ENCODE assay signal across 26 mouse cellular contexts in genomic region chr6:134130816-134131215, GRCm38 (mm10).
A peak's percentile ranks its signal among the peaks of the same experiment; 100 is the strongest.
DNase-seq lines count a peak whose midpoint lies in the region; ATAC-seq and TF ChIP-seq lines count a peak whose summit lies in the region.
"Had no signal": no experiment of that assay in that cellular context is flagged by ENCODE, and none has a peak within 500 bp of the region (broad histone marks: within the 10 kb centered on the region; RNA-seq: fewer than 3 reads in every experiment).

No protein-coding gene starts in this region.

- H3K27me3 ChIP-seq in neural tube, embryonic 15.5 days (replicated peaks): no peaks in the 10 kb centered on the region
- H3K27me3 ChIP-seq: forebrain, embryonic 15.5 days; limb, embryonic 12.5 days; neural tube, embryonic 13.5 days had no signal

- no peaks in the 10 kb centered on the region; the same call in 1 of the 2 replicates for H3K36me3 ChIP-seq in ES-E14 (ENCODE audit: control insufficient read depth, insufficient read depth, low read length, poor library complexity, severe bottlenecking)
- 0 out of 2 replicates have a peak, but pooled peaks cover 7% of the 10 kb centered on the region for H3K36me3 ChIP-seq in macrophage (ENCODE audit: inconsistent target)
- no peaks in the 10 kb centered on the region for H3K36me3 ChIP-seq in neural tube, embryonic 15.5 days
- H3K36me3 ChIP-seq: forebrain, embryonic 15.5 days had no signal

- no peak overlapping the region for H3K4me2 ChIP-seq in neural tube, embryonic 15.5 days
- H3K4me2 ChIP-seq: forebrain, embryonic 15.5 days; limb, embryonic 12.5 days; neural tube, embryonic 13.5 days had no signal

- intact Hi-C loops in gastrocnemius, adult 2 months (cut with DNase I): no loop called here

- TF ChIP-seq CTCF in gastrocnemius, adult 2 months (IDR thresholded peaks at IDR 0.05): no peak

- no peaks in the 10 kb centered on the region for H3K9me3 ChIP-seq in ES-E14 (ENCODE audit: control insufficient read depth, insufficient read depth, low read depth, low read length)
- no peaks in the 10 kb centered on the region for H3K9me3 ChIP-seq in neural tube, embryonic 15.5 days (replicated peaks)
- H3K9me3 ChIP-seq: forebrain, embryonic 15.5 days; limb, embryonic 12.5 days; neural tube, embryonic 13.5 days had no signal

- H3K79me2 ChIP-seq in macrophage (ENCODE audit: inconsistent target): peaks cover 96% of the 10 kb centered on the region

- H3K9ac ChIP-seq in ES-E14 (ENCODE audit: insufficient read depth, low read depth, low read length, poor library complexity, severe bottlenecking): no peak overlapping the region
- no peak overlapping the region for H3K9ac ChIP-seq in neural tube, embryonic 15.5 days (replicated peaks)
- H3K9ac ChIP-seq: forebrain, embryonic 15.5 days; limb, embryonic 12.5 days; neural tube, embryonic 13.5 days had no signal

- peak; percentile 66 for ATAC-seq in granulocyte monocyte progenitor cell, adult 5-6 weeks (replicated peaks; ENCODE audit: poor library complexity, severe bottlenecking)
- ATAC-seq in neural tube, embryonic 15.5 days (ENCODE audit: low FRiP score): no peak
- ATAC-seq: forebrain, embryonic 15.5 days; hindbrain, embryonic 16.5 days had no signal

- DNase-seq in ES-E14 (ENCODE audit: low read depth, low spot score) (no peak), MEL-GATA-1-ER (ENCODE audit: extremely low read depth, low read depth) (peak; percentile 37)
- no peak for DNase-seq in B cell, adult 2 months
- DNase-seq in retina, embryonic 14.5 days (ENCODE audit: low spot score): no peak
- no peak for DNase-seq in gastrocnemius, adult 2 months
- DNase-seq: adrenal gland, postnatal 14 days; cerebellum, postnatal 25 days; gastrocnemius, postnatal 10 days; heart, adult 2 months; heart, postnatal 14 days; kidney, adult 11 months; retina, postnatal 1 day; thymus, postnatal 4 days had no signal

- H3K27ac ChIP-seq in ES-E14 (ENCODE audit: insufficient read depth, low read depth, low read length, poor library complexity, severe bottlenecking) (no peak overlapping the region), macrophage (peak overlapping the region; percentile 24; the same call in 1 of the 2 replicates)
- no peak overlapping the region for H3K27ac ChIP-seq in neural tube, embryonic 15.5 days (replicated peaks)
- no peak overlapping the region for H3K27ac ChIP-seq in gastrocnemius, adult 2 months
- H3K27ac ChIP-seq: embryonic facial prominence, embryonic 10.5 days; forebrain, embryonic 15.5 days; heart, adult 2 months; kidney, postnatal 0 days; layer of hippocampus, adult 2 months; left cerebral cortex, adult 2 months; limb, embryonic 12.5 days; midbrain, embryonic 10.5 days; neural tube, embryonic 13.5 days had no signal

- no peaks in the 10 kb centered on the region for H3K4me1 ChIP-seq in ES-E14 (ENCODE audit: control insufficient read depth in 2 of 2, insufficient read depth in 2 of 2, low read length in 2 of 2, poor library complexity in 1 of 2)
- H3K4me1 ChIP-seq in neural tube, embryonic 15.5 days: peaks cover 14% of the 10 kb centered on the region
- H3K4me1 ChIP-seq: embryonic facial prominence, embryonic 10.5 days; midbrain, embryonic 10.5 days had no signal

- H3K4me3 ChIP-seq in ES-E14 (ENCODE audit: insufficient read depth in 1 of 2, low read depth in 1 of 2, low read length in 2 of 2, poor library complexity in 1 of 2, severe bottlenecking in 1 of 2) (no peak overlapping the region), macrophage (ENCODE audit: inconsistent target) (no peak overlapping the region)
- H3K4me3 ChIP-seq in neural tube, embryonic 15.5 days (replicated peaks): no peak overlapping the region
- no peak overlapping the region for H3K4me3 ChIP-seq in gastrocnemius, adult 2 months
- H3K4me3 ChIP-seq: embryonic facial prominence, embryonic 10.5 days; erythroblast, embryonic 14.5 days; forebrain, embryonic 15.5 days; heart, adult 2 months; layer of hippocampus, adult 2 months; left cerebral cortex, adult 2 months; limb, embryonic 12.5 days; midbrain, embryonic 10.5 days; neural tube, embryonic 13.5 days had no signal

- in situ Hi-C loops in ES-E14 (cut with MboI; ENCODE audit: low sequenced_read_pairs in 2 of 2, unreplicated experiment in 2 of 2): no loop called here

- WGBS in macrophage (ENCODE audit: missing documents): 25% methylated on average over 4 of the region's 5 CpGs
- 89% methylated on average over 5 of the region's 5 CpGs for WGBS in neural tube, embryonic 15.5 days

TF ChIP-seq in ES-E14, 5 proteins besides CTCF, POLR2A, EP300 and RAD21:
- TF ChIP-seq HCFC1 (IDR thresholded peaks at IDR 0.05; ENCODE audit: borderline replicate concordance, insufficient read depth, low read length) (no peak), ZC3H11A (IDR thresholded peaks at IDR 0.05; ENCODE audit: borderline replicate concordance, low read depth, low read length) (no peak), ZNF384 (IDR thresholded peaks at IDR 0.05; ENCODE audit: low read depth, low read length) (0 out of 2 replicates have a peak, but pooled peaks have one; percentile 19), MAFK (IDR thresholded peaks at IDR 0.05; ENCODE audit: insufficient read depth, low read depth, low read length) (no peak)
TF ChIP-seq in ES-E14: peak in this region for 1.
